Mouse (Mus musculus) liver, postnatal 0 days (tissue): ENCODE measurements at regions not wholly inside any gene's neighbourhood (a gene's known extent, or its start where the extent isn't known, plus 50 kb on each side); places are given as distances from the start of the nearest gene placed in this dataset.

ENCODE experiments used
- ATAC-seq: fragments of 200-750 bp; cut with Nextera tagmentation; 2 replicates; pipeline ENCODE4 v1.8.0; 2017; ENCODE audit warnings: mild to moderate bottlenecking, moderate library complexity
- DNase-seq: peaks from one replicate; pipeline ENCODE4 v3.0.0-alpha.2; 2016
- H3K27ac ChIP-seq: fragments of 300-500 bp; sonication (generic); 2 replicates; pipeline ENCODE4 v1.5.1; 2014; ENCODE audit warnings: antibody characterized with exemption, moderate library complexity, mild to moderate bottlenecking, low read depth
- H3K27me3 ChIP-seq: fragments of 300-500 bp; sonication (generic); 2 replicates; pipeline ENCODE4 v1.6.1; 2014; ENCODE audit warnings: low read length, control low read depth, mixed read lengths; ENCODE audit not compliant: insufficient read depth
- H3K36me3 ChIP-seq: fragments of 300-500 bp; sonication (generic); replicated peaks from 2 replicates; pipeline ENCODE4 v1.6.1; 2014; ENCODE audit warnings: mild to moderate bottlenecking, control low read depth, low read length, moderate library complexity, mixed read lengths; ENCODE audit not compliant: insufficient read depth
- H3K4me1 ChIP-seq: fragments of 300-500 bp; sonication (generic); 2 replicates; pipeline ENCODE4 v1.6.1; 2014; ENCODE audit warnings: antibody characterized with exemption, mild to moderate bottlenecking, control low read depth; ENCODE audit not compliant: insufficient read depth
- H3K4me2 ChIP-seq: fragments of 300-500 bp; sonication (generic); 2 replicates; pipeline ENCODE4 v1.6.1; 2014; ENCODE audit warnings: low read depth, mild to moderate bottlenecking, low read length, moderate library complexity, mixed read lengths
- H3K4me3 ChIP-seq: fragments of 300-500 bp; sonication (generic); 2 replicates; pipeline ENCODE4 v1.5.1; 2014; ENCODE audit warnings: low read depth, low read length
- H3K9ac ChIP-seq: fragments of 300-500 bp; sonication (generic); replicated peaks from 2 replicates; pipeline ENCODE4 v1.6.1; 2014; ENCODE audit warnings: mild to moderate bottlenecking, moderate library complexity
- H3K9me3 ChIP-seq: fragments of 300-500 bp; sonication (generic); 2 replicates; pipeline ENCODE4 v1.6.1; 2016; ENCODE audit warnings: mild to moderate bottlenecking, control low read depth, low read length, mixed read lengths
- CTCF ChIP-seq: sonication (generic); IDR thresholded peaks from 2 replicates; pipeline ENCODE4 v1.5.1; 2016; ENCODE audit warnings: antibody characterized with exemption, low read depth
- EP300 ChIP-seq: IDR thresholded peaks from 2 replicates; pipeline ENCODE4 v1.6.1; 2016; ENCODE audit warnings: antibody characterized with exemption, low read depth, mild to moderate bottlenecking
- WGBS: fragments of 180-500 bp; shearing (Covaris S2); extraction: QIAGEN DNeasy Blood & Tissue Kit; methylation state at CpG from one replicate; pipeline ENCODE4 v1.1.7; 2014; ENCODE audit not compliant: insufficient replicate concordance; 5-methylcytosine and 5-hydroxymethylcytosine counted together

DNA sequence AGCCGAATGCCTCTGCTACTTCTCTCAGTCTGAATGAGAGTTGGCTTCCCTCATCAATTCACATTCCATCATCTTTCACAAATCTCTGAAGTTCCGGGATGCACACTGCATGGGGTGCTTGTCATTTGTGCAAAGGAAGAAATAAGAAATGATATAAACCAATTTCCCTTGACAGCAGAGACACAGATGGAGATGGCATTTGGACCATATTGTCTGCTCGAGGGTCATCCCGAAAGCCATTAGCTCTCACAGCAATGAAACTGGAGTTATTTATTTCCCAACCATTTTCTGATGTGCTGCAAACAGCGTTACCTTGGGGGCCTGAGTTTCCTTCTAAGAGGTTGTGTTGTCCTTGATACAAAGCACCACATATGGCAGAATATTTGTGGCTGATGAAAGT lies 285.5 kb downstream of the Pdha2 start:
- Histone ChIP-seq H3K36me3 (no peaks in the 10 kb centered on the region), H3K9me3 (no peaks in the 10 kb centered on the region), H3K27ac (no peak overlapping the region), H3K27me3 (no peaks in the 10 kb centered on the region), H3K4me1 (no peaks in the 10 kb centered on the region), H3K9ac (no peak overlapping the region), H3K4me2 (no peak overlapping the region), H3K4me3 (no peak overlapping the region)
- no peak for ATAC-seq
- no peak for TF ChIP-seq CTCF
- TF ChIP-seq EP300: no peak
- DNase-seq: no peak
- 80% methylated on average over 5 of the region's 5 CpGs for WGBS

DNA sequence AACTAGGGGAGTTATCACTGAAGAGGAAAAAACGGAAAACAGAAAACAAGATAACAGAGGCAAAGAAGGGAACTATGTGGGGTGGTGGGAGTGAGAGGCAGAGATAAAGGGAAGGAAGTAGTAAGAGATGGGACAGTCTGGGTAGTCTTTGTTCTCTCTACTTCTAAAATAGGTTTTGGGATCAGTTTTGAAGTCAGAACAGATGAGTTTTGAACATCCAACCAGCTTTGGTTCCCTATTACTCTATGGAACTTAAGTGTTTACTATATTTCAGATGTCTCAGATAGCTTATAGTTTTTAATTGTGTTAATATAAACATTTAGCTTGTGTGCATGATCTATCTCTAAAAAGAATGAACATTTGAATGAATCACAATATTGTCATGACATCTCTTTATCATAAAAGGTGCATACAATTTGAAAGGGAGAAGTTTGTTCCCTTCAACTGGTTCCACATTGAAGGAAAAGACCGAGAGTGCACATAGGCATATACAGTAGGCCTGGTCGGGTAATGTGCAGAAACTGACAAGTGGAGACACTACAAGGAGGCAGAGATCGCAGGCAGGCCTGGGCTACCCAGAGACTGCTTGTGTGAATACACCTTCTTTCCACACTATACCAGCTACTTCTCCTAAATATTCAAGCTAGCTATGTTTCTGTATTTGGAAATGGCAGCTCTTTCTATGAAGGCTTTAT lies 335.8 kb downstream of the Pdha2 start:
- H3K4me1 ChIP-seq: no peaks in the 10 kb centered on the region
- H3K9me3 ChIP-seq: no peaks in the 10 kb centered on the region
- DNase-seq (no peak), ATAC-seq (no peak)
- TF ChIP-seq EP300 (0 out of 2 replicates have a peak, but pooled peaks have one; percentile 8), CTCF (no peak)
- no peak overlapping the region for H3K9ac ChIP-seq
- H3K4me2 ChIP-seq: no peak overlapping the region
- no peaks in the 10 kb centered on the region for H3K27me3 ChIP-seq
- no peak overlapping the region for H3K4me3 ChIP-seq
- no peak overlapping the region for H3K27ac ChIP-seq
- WGBS: 59% methylated on average over 4 of the region's 4 CpGs
- H3K36me3 ChIP-seq: no peaks in the 10 kb centered on the region

DNA sequence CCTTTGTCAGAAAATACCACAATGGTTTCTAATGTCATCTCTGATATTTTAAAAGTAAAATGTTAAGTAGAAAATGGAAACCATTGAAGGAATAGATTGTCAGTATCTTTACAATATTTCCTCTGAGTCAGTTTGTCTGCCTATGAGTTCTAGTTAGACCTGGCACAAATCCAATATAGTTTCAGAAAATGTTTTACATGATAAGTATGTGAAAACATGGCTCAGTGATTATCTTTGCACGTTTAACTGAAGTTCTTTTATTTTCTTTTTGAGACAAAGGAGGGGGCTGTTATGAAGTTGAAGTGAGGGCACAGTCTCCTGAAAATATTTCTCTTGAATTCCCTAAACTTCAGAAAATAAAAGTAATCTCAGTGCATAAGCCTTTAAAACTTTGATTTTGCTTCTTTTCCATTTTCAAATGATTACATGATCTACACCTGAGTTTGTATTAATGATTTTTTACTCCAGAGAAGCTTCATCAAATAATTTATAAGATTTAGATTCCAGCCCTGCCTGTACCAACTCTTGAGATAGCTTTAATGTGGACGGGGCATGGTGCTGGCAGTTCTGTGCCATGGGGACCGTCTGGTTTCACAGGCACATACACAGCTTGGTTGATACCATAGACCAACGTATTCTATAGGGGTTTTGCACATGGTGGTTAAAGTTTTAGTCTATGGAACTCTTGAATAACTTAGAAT lies 336.5 kb downstream of the Pdha2 start:
- no peaks in the 10 kb centered on the region for H3K9me3 ChIP-seq
- DNase-seq: no peak
- ATAC-seq: no peak
- H3K4me2 ChIP-seq: no peak overlapping the region
- H3K27me3 ChIP-seq: no peaks in the 10 kb centered on the region
- TF ChIP-seq EP300 (peak; percentile 61), CTCF (no peak)
- no peaks in the 10 kb centered on the region for H3K36me3 ChIP-seq
- 41% methylated on average over 4 of the region's 4 CpGs for WGBS
- H3K27ac ChIP-seq: no peak overlapping the region
- no peak overlapping the region for H3K4me3 ChIP-seq
- no peak overlapping the region for H3K9ac ChIP-seq
- H3K4me1 ChIP-seq: no peaks in the 10 kb centered on the region

DNA sequence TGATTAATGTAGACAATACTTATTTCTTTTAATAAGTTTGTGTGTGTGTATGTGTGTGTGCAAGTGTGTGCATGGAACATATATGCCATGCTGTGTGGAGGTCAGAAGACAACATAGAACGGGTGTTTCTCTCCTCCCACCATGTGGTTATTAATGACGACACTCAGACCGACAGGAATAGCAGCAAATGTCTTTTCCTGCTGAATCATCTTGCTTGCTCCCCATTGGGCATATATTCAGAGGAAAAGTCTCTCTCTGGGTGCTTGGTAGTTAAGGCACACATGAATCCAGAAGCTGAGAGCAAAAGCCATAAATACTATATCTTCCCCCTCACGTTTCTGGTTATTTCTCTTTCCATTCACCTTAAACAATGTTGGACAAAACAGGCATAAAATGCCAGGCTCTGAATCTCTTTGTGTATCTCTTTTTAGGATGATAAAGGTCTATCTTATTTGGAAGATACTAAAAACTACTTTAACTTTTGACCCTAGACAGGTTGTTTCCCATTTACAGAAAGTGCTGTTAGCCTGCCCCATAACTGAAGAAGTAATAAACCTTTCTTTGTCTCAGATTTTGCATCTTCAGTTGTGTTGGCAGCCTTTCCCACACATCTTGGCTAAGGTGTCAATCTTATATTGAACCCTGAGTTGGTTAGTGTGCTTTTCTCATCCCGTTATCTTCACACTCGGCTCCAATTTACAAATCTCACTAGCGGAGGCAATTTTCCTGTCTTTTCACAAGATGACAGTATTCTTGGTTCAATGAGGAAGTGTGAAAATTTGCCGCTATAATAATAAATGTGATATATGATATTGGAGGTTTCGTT lies 337.9 kb downstream of the Pdha2 start:
- H3K4me3 ChIP-seq: no peak overlapping the region
- no peaks in the 10 kb centered on the region for H3K4me1 ChIP-seq
- H3K36me3 ChIP-seq: no peaks in the 10 kb centered on the region
- no peaks in the 10 kb centered on the region for H3K9me3 ChIP-seq
- H3K9ac ChIP-seq: no peak overlapping the region
- no peak for TF ChIP-seq EP300
- TF ChIP-seq CTCF: no peak
- H3K4me2 ChIP-seq: no peak overlapping the region
- no peaks in the 10 kb centered on the region for H3K27me3 ChIP-seq
- no peak for ATAC-seq
- H3K27ac ChIP-seq: no peak overlapping the region
- no peak for DNase-seq
- WGBS: 72% methylated on average over 9 of the region's 9 CpGs

DNA sequence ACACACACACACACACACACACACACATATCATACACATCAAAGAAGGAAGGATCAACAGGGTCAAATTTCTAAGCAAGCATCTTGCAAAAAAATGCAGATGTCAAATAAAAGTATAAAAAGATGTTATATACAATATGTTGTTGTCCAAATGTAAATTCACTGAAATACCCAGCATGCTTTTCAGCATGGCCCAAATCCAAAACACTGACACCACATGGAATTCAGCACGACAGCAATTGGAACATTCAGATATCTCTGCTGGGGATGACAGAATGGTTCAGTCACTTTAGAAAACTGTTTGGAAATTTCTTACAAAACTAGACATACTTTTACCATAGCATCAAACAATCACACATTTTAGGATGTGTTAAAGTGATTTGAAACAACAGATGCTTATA lies 339.6 kb downstream of the Pdha2 start:
- ATAC-seq: no peak
- Histone ChIP-seq H3K9me3 (no peaks in the 10 kb centered on the region), H3K36me3 (no peaks in the 10 kb centered on the region), H3K4me1 (no peaks in the 10 kb centered on the region), H3K27ac (no peak overlapping the region), H3K4me3 (no peak overlapping the region), H3K27me3 (no peaks in the 10 kb centered on the region), H3K4me2 (no peak overlapping the region), H3K9ac (no peak overlapping the region)
- TF ChIP-seq CTCF (no peak), EP300 (no peak)
- DNase-seq: no peak
- 67% methylated on average over 1 of the region's 1 CpGs for WGBS

DNA sequence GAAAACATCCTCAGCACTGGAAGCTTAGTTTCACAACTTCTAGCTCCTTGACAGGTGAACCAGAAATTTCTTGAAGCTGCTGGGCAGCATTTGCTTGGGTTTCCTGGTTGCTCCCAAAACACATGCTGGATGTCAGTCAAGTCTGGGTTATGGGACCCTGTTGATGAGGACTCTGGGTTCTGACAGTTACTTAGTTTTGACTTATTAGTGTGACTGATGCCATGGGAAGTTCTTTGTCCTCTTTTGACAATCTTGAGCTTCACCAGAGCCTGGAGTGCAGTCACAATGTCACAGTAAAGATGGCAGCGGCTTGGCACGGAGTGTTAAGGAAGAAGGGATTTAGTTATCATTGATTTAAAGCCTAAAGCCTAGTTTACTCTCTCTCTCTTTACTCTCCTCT lies 340.9 kb downstream of the Pdha2 start:
- ATAC-seq (no peak), DNase-seq (no peak)
- Histone ChIP-seq H3K4me3 (no peak overlapping the region), H3K9ac (no peak overlapping the region), H3K27me3 (no peaks in the 10 kb centered on the region), H3K36me3 (no peaks in the 10 kb centered on the region), H3K4me1 (no peaks in the 10 kb centered on the region), H3K9me3 (no peaks in the 10 kb centered on the region), H3K27ac (no peak overlapping the region), H3K4me2 (no peak overlapping the region)
- no peak for TF ChIP-seq EP300
- TF ChIP-seq CTCF: no peak
- 77% methylated on average over 2 of the region's 2 CpGs for WGBS
